Mouse (Mus musculus) thymus, postnatal 10 days (tissue): ENCODE measurements around the gene Fxr2.
"Not testable (repeated sequence)": the region's sequence is repeated elsewhere in the genome, so short reads cannot be mapped to it uniquely, and the experiment has no call there.

Experiments used
- DNase-seq, 2 experiments: peaks; one replicate each; pipeline ENCODE4 v3.0.0; 2021; ENCODE audit warnings: low spot score in 2 of 2

Gene Fxr2

GRCm38 (mm10) chr11:69610899-69611298 is 21.9 kb upstream of the Fxr2 start:
- no peak for DNase-seq

DNA sequence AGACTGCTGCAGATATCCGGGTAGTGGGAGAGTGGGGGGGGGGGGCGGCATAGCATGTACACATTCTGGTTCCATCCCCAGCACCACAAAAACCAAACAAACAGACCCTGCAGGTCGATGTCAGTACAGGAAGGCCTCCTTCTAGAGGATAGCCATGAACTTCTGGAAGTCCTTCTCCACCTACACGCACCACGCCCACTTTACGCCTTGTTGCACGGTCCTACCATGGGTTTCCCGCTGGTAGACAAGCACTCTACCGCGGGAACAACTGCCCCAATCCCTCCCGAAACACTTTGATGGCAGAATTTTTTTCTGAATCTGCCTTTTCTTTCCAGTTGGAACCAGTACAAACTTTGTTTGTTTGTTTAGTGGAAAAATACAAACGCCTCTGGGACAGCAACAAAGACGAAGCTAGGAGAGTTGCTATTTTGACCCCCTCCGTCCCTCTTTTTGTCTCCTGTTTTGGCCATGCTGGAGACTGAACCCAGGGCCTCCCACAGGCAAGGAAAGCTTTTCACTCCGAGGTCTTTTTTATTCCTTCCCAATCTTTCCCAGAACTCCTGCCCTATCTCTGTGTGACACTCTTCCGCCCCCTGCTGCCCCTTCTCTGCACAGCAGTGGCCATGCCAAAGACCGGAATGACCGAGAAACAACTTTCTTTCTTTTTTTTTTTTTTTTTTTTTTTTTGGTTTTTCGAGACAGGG is 19.1 kb upstream of the Fxr2 start:
- DNase-seq, result peak; percentile 28 to 59

GRCm38 (mm10) chr11:69614257-69614588 is 18.6 kb upstream of the Fxr2 start:
- DNase-seq, result not testable (repeated sequence)

GRCm38 (mm10) chr11:69616781-69617180 is 16.0 kb upstream of the Fxr2 start:
- no peak for DNase-seq

DNA sequence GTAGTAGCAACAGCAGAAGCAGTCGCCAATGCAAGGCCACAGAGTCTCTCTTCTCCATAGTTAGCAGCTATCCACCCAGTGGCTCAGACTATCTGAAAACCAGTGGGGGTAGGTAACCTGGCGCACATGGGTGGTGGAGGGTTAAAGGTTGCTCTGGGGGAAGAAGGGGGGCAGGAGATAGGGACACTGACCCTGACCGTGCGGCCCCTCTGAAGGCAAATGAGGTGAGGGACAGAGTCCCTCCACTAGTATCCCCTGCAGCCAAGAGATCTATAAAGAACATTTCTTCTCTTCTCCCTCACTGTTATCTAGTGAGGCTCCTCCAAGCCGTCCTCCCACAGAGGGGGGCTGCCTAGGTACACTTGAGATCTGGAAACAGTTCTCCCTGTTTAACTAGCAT is 15.0 kb upstream of the Fxr2 start, which contains the start of gene Shbg:
Shbg (minus strand) TSS at position 101 of the 400 bp plus-strand sequence.
- no peak for DNase-seq

- DNase-seq, result no peak
Measured at GRCm38 (mm10) chr11:69620394-69621081, 12.3 kb upstream of the Fxr2 start.

DNA sequence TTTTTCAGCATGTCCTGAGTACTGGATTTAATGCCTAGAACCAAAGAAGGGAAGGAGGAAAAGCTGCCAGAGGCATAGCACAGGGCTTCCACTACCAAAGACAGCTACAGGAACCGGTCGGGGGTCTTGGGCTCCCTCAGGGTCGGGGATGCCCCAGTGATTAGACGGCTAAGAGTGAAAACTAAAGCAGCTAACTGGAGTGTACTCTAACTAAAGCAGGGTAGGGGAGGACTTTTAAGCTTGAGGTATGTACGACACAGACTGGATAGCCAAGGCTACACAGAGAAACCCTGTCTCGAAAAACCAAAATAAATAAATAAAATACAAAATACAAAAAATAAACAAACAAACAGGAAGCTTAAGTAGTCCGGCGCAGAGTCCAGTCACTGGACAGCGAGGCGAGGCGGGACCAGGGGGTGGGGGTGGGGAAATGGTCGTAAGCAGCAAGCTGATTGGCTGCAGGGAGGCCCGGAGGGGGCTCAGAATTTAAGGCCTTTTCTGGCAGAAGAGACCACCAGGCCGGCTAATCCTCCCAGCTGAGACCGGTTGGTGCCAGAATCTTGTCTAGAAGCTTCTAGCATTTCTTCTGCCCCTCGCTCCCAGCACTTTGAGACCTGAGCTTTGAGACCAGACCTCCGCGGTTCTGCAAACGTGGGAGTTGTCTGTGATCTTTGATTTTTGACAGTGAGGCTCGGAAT is 11.1 kb upstream of the Fxr2 start, which contains the start of gene Sat2:
Sat2 (plus strand) TSS at position 454 of the 698 bp plus-strand sequence.
- no peak for DNase-seq

DNA sequence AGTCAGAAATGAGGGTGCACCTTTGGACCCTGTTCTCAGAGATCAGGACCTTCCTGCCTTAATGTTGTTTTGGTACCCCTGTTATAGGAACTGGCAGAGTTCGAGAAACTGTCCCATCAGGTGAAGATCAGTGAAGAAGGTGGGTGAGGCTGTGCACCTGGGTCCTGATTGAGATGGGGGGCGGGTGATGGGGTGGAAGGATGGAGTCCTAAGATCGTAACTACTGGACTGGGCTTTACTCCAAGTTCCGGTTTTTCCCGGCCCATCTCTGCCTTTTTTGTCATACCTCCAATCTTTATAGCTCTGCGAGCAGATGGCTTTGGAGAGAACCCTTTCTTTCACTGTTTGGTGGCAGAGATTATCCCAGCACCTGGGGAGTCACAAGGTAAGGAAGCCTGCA is 10.4 kb upstream of the Fxr2 start:
- DNase-seq, result no peak

DNA sequence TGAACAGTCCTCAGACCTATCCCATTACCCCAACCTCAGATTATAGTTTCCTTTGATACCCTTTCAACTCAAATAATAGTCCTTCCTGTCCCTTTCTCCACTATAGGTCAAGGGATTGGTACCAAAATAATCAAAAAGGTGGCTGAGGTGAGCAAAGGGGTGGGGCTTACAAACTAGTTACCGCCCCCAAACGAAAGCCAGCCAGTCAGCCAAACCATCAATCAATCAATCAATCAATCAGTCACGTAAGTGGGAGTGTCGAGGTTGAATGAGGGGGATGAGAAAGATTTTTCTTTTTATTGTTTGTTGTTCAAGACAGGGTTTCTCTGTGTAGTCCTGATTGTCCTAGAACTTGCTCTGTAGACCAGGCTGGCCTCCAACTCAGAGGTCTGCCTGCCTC is 9.8 kb upstream of the Fxr2 start:
- no peak for DNase-seq

- not testable (repeated sequence) for DNase-seq
Measured at GRCm38 (mm10) chr11:69624339-69624738, 8.5 kb upstream of the Fxr2 start.

DNA sequence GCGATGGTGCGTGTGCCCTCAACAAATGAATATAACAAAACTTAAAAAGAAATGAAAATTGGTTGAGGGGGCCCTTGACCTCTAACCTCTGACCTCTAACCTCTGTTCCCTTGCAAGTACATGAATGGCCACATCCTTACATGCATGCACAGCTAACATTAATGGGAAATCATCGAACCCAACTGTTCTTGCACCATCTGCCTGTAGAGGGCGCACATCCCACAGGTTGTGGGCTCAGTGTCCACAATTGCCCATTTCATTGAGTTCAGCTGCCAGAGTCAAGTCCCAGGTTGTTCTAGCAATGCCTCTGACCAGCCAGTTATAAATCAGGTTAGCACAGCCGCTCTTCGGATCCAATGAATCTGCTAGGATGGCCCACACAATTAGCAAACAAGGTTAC is 4.5 kb upstream of the Fxr2 start:
- peak; percentile 31 to 74 for DNase-seq

DNA sequence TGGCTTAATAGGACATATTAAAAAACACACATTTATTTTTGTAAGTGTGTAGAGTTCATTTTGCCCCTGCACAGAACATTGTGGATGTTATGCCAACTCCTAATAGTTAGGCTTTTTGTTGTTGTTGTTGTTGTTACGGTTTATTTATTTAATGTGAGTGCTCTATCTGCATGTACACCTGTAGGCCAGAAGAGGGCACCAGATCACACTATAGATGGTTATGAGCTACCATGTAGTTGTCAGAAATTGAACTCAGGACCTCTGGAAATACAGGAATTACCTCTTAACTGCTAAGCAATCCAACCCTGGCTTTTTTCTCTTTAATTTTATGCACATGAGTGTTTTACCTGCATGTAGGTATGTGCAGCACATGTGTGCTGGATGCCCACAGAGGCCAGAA is 3.0 kb upstream of the Fxr2 start:
- DNase-seq, result no peak

DNA sequence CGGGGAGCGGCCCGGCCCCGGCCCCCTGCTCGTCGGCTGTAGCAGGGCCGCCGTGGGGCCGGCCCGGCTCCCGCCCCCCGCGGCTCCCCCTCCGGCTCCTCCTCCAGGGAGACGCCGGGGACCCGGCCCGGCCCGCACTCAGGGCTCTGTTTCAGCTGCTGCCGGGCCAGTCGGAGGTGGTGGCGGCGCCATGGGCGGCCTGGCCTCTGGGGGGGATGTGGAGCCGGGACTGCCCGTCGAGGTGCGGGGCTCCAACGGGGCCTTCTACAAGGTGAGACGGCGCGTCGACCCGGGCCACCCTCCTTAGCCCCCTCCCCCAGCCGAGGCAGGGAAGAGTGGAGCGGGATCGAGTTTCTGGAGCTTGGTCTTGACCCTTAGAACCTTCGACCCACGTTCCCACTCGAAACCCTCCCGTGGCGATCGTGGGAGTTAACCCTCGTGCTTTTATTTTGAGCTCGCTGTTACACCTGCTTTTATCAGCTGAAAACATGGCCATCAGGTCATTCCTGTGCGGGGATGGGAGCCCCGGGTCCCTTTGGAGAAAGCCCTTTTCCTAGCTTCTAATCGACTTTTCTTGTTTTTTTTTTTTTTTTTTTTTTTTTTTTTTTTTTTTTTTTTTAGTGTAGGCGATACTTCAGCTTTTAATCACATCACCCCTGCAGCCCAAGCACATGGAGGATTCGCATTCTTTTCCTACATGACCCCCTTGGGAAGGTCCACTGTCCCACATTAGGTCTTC is 507 bp downstream of the Fxr2 start:
- no peak for DNase-seq

GRCm38 (mm10) chr11:69635471-69635870 is 2.7 kb downstream of the Fxr2 start:
- DNase-seq, result no peak

GRCm38 (mm10) chr11:69645860-69646259 is 13.1 kb downstream of the Fxr2 start:
- no peak for DNase-seq

DNA sequence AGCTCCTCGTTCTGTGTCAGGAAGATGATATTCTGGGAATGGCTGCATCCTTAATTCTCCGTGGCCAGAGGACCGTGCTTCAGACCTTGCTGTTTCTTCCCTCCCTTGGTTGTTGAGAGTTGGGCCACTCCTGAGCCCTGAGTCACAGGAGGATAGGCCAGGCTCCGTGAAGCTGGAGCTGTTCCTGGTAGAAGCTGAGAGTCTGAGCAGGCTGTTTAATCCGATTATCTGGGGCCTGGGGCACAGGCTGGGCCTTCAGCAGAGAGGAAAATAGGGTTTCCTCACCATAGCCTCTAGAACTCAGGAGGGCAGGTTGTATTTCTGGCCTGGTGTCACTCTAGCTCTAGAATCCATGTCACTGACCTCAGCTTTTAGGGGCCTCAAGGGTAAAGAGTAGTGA is 20.6 kb downstream of the Fxr2 start:
- DNase-seq, result no peak

DNA sequence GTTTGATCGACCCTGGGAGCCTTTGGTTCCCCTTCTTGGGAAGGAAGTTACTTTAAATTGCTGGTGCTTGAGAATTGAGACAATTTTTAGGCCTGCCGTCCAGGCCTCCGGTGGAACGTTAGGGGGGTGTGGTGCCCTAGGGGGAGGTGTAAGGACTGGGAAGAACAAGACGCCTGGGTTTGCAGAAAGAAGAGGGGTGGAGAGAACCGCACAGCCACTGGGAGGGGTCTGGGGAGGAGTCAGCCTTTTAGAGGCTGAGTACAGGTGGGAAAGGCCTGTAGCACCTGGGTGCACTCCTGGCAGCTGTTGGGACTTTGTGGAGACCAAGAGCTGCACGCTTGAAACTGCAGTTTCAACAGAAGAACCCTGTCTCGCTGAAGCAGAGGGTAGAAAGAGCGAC is 22.0 kb downstream of the Fxr2 start:
- DNase-seq, result no peak

DNA sequence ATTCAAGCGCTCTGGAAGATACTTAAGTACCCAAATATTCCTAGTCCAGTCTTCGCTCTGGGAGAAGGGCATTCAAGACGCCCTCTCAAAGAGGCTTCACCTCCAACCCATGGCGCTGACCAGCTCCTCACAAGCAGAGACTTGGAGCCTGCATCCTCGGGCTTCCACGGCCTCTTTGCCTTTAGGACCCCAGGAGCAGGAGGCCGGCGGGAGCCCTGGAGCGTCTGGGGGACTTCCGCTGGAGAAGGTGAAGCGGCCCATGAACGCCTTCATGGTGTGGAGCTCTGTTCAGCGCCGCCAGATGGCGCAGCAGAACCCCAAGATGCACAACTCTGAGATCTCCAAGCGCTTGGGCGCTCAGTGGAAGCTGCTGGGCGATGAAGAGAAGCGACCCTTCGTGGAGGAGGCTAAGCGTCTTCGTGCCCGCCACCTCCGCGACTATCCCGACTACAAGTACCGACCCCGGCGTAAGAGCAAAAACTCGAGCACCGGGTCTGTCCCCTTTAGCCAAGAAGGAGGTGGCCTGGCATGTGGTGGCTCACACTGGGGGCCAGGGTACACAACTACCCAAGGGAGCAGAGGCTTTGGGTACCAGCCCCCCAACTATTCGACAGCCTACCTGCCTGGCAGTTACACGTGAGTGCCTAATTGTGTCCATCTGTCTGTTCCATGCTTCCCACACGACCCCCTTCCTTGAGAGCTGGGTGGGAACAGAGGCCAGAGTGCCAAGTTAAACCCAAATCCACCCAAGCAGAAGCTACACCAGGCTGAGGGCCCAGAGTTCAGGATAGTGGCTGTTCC is 22.7 kb downstream of the Fxr2 start, which contains the start of gene Sox15:
Sox15 (plus strand) TSS at position 51 of the 801 bp plus-strand sequence.
- DNase-seq, result no peak

DNA sequence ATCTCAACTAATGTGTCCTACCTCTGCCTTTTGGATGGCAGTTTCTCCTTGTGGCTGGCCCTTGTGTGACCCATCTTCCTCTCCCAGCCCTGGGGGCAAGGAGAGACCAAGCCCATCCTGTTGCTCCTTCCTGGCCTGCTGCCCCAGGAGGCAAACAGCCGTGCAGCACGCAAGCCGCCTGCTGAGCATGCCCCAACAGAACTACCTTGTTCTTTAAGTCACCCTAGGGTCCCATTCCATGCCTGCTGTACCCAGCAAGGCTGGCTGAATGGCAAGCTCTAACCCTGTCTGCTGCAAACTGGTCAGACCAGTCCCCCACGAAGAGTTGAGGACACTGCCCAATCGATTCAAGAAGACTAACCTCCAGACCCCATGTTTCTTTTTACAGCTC is 23.3 kb downstream of the Fxr2 start:
- DNase-seq, result no peak

DNA sequence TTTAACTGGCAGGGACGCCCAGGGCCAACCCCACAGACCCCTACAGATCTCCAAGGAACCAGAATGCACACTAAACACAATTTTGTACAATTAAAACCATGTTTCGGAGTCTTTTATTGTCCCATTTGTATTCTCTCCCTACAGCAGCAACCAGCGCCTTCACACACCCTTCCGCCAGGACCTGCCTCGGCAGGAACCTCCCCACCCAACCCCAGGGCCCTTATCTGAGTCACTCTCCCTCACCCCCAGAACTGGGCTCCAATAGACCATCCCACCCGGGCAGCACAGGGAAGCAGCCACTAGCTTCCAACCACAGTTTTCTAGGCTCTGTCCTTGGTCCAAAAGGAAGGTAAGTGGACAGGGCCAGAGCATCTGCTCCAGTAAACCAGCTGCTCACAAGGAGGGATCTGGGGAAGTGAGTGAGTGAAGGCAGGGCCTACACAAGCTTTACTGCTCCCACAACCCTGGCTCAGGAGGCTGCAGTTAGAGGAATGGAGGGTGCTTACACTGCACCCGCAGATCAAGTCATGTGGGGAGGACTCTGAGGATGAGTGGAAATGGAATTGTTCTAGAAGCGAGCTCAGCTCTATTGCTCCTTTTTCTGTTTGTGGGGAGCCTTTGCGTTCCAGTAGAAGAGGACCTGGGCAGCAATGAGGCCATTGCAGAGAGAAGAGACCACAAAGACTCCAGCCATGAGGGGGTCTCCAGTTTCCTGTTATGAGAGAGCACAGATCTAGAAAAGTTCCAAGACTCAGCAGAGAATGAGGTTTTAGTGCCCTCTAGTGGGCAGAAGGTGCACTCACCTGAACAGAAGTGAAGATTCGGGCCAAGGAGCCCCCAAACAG is 24.0 kb downstream of the Fxr2 start:
- peak; percentile 40 to 73 for DNase-seq
